8 mouse cellular contexts compared by ENCODE assay signal in the genomic region with DNA sequence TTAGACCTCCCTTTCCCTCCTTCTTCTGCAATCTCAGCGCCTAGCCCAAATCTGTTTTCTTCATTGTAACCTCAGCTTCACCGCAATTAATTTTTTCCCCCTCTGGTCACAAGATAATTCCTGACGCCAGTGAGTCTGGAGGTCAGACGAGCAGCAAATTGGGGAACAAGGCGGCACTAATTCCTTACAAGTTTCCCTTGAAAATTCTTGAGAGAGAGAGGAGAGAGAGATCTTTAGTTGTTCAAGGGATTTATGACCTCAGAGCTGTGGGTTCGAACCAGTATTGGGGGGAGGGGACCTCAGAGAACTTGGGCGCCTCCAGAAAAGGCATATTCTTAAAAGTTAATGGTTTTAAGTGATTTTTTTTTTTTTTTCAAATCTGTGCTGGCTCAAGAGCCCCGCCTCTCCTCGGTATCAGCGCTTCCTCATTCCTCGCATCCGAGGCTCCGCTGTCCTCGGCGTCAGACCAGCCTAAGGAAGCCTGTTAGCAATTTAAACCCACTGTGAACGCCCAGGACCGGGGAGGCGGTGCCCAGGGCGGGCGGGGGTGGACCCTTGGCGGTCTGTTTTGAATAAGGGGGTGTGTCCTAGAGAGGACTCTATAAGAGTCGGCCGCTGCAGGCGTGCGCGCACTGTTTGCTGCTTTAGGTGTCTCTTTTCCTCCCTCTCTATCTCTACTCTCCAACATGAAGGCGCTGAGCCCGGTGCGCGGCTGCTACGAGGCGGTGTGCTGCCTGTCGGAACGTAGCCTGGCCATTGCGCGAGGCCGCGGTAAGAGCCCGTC. TPM values are rescaled to one million over a fixed set of nuclear protein-coding genes. Genes with fewer than 3 reads are reported as not detected.
DNase-seq lines count a peak whose midpoint lies in the region; ATAC-seq lines count a peak whose summit lies in the region.

Gene Id3 (plus strand): TSS at position 305 of the 784 bp plus-strand sequence.

- no peaks in the 10 kb centered on the region for H3K27me3 ChIP-seq in embryonic facial prominence, embryonic 11.5 days (ENCODE audit: control insufficient read depth, insufficient read depth, low read length)

- under 1% methylated on average over 39 of the region's 39 CpGs for WGBS in embryonic facial prominence, embryonic 11.5 days

- peak within 1 kb of the TSS; percentile 69 for H3K4me2 ChIP-seq in embryonic facial prominence, embryonic 11.5 days (ENCODE audit: low read depth, low read length)

- H3K9me3 ChIP-seq in embryonic facial prominence, embryonic 11.5 days (replicated peaks; ENCODE audit: control insufficient read depth, low read length) = no peaks in the 10 kb centered on the region

- peak within 1 kb of the TSS; percentile 85 for H3K4me3 ChIP-seq in embryonic facial prominence, embryonic 11.5 days (ENCODE audit: low read depth, low read length)

- H3K9ac ChIP-seq in embryonic facial prominence, embryonic 11.5 days (replicated peaks; ENCODE audit: low read length) = peak within 1 kb of the TSS; percentile 91

- DNase-seq in cerebellum, postnatal 14 days = peak; percentile 59 to 60
- no peak for DNase-seq in cerebellum, adult 8-10 months
- peak; percentile 98 for DNase-seq in embryonic facial prominence, embryonic 11.5 days (ENCODE audit: low spot score)
- peak; percentile 98 for DNase-seq in heart, adult 8-10 months (ENCODE audit: low spot score)
- DNase-seq in kidney, adult 9 months = peak; percentile 98
- peak; percentile 90 for DNase-seq in liver
- peak; percentile 87 to 93 for DNase-seq in monocyte, adult 2 months (ENCODE audit: low read depth in 1 of 2, low spot score in 2 of 2)
- DNase-seq in spleen, postnatal 36 days (ENCODE audit: low spot score in 2 of 2) = peak; percentile 95

- peak within 1 kb of the TSS; percentile 97 for H3K27ac ChIP-seq in embryonic facial prominence, embryonic 11.5 days (replicated peaks; ENCODE audit: low read depth, low read length)

- no peaks in the 10 kb centered on the region for H3K36me3 ChIP-seq in embryonic facial prominence, embryonic 11.5 days (replicated peaks; ENCODE audit: control insufficient read depth, insufficient read depth, low read depth, low read length)

- H3K4me1 ChIP-seq in embryonic facial prominence, embryonic 11.5 days (ENCODE audit: control insufficient read depth, insufficient read depth, low read length) = peaks cover 18% of the 10 kb centered on the region

- peak; percentile 77 for ATAC-seq in embryonic facial prominence, embryonic 11.5 days (replicated peaks; ENCODE audit: insufficient number of reproducible peaks, low FRiP score, low TSS enrichment, low read depth)

RNA-seq across cellular contexts. Expression of gene Id3, which starts in this region (rescaled TPM):
- 608 and 653 TPM in 2 replicates for polyA plus RNA-seq in embryonic facial prominence, embryonic 11.5 days (2014; fragmentation: Nextera tagmentation; extraction: Ambion mirVana)
- 10 to 100 TPM; 41.4 to 71.3 (median 61.6) TPM for total RNA-seq in heart, adult 8-10 months (2022)
